ENCODE assay signal across 30 mouse cellular contexts in the genomic region with DNA sequence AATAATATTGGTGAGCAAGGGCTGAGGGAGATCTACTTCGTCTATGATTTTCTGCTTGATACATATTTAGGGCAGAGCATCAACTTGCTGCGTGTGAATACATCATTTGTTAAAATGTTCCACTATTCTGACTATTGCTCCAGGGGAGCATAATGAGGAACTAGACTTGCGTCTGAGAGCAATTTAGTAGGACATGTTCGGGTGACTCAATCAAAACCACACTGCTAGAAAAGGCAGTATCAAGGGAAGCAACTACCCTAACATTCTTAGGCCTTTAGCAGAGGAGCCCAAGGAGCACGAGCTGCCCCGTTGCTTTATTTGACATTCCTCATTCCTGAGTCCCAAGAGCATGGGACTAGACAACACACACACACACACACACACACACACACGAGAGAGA. TPM values are rescaled to one million over a fixed set of nuclear protein-coding genes. Genes with fewer than 3 reads are reported as not detected.
DNase-seq lines count a peak whose midpoint lies in the region; TF ChIP-seq lines count a peak whose summit lies in the region.
"Had no signal": no experiment of that assay in that cellular context is flagged by ENCODE, and none has a peak within 500 bp of the region (broad histone marks: within the 10 kb centered on the region; RNA-seq: fewer than 3 reads in every experiment).

No protein-coding gene starts in this region.

- no peak for TF ChIP-seq CTCF in spleen, adult 2 months (IDR thresholded peaks at IDR 0.05; ENCODE audit: extremely low read depth, insufficient read depth, insufficient read length, insufficient replicate concordance)
- TF ChIP-seq CTCF in bone marrow macrophage, adult 2 months (IDR thresholded peaks at IDR 0.05; ENCODE audit: low read depth, low read length) = no peak

- peaks cover 16% of the 10 kb centered on the region for H3K36me3 ChIP-seq in spleen, adult 2 months (ENCODE audit: control insufficient read depth, insufficient read depth, low read length)
- no peaks in the 10 kb centered on the region; the same call in 1 of the 2 replicates for H3K36me3 ChIP-seq in macrophage (ENCODE audit: inconsistent target)
- H3K36me3 ChIP-seq in splenic B cell, adult 2 months (ENCODE audit: control insufficient read depth, insufficient read depth, low read length, poor library complexity, severe bottlenecking) = peaks cover 17% of the 10 kb centered on the region; the same call in 1 of the 2 replicates
- H3K36me3 ChIP-seq: embryonic facial prominence, embryonic 10.5 days; embryonic facial prominence, embryonic 15.5 days; forebrain, embryonic 15.5 days; heart, embryonic 10.5 days; heart, embryonic 15.5 days; hindbrain, embryonic 12.5 days; intestine, embryonic 15.5 days; limb, embryonic 12.5 days had no signal

- peak overlapping the region; percentile 47; the same call in 1 of the 2 replicates for H3K27ac ChIP-seq in spleen, adult 2 months (ENCODE audit: insufficient read depth, low read length)
- H3K27ac ChIP-seq in bone marrow macrophage, adult 2 months (ENCODE audit: insufficient read depth, low read depth, low read length) = peak overlapping the region; percentile 50
- peak overlapping the region; percentile 54 for H3K27ac ChIP-seq in macrophage
- H3K27ac ChIP-seq: embryonic facial prominence, embryonic 10.5 days; embryonic facial prominence, embryonic 15.5 days; forebrain, embryonic 15.5 days; gastrocnemius, adult 2 months; heart, embryonic 10.5 days; heart, embryonic 15.5 days; hindbrain, embryonic 12.5 days; hindbrain, postnatal 0 days; intestine, embryonic 15.5 days; kidney, postnatal 0 days; limb, embryonic 12.5 days had no signal

- no peaks in the 10 kb centered on the region for H3K27me3 ChIP-seq in spleen, adult 2 months (ENCODE audit: control insufficient read depth, insufficient read depth, low read length)
- H3K27me3 ChIP-seq in splenic B cell, adult 2 months (ENCODE audit: control insufficient read depth, insufficient read depth, low read length, poor library complexity, severe bottlenecking) = no peaks in the 10 kb centered on the region
- H3K27me3 ChIP-seq: CH12.LX; embryonic facial prominence, embryonic 15.5 days; forebrain, embryonic 15.5 days; heart, embryonic 15.5 days; hindbrain, embryonic 12.5 days; intestine, embryonic 15.5 days; limb, embryonic 12.5 days had no signal

- 43% methylated on average over 7 of the region's 7 CpGs for WGBS in spleen, adult 2 months
- 9% methylated on average over 5 of the region's 7 CpGs for WGBS in macrophage (ENCODE audit: missing documents)

- H3K4me1 ChIP-seq in spleen, adult 2 months (ENCODE audit: control insufficient read depth, insufficient read depth, insufficient read length) = peaks cover 7% of the 10 kb centered on the region; the same call in 1 of the 2 replicates
- peaks cover 42% of the 10 kb centered on the region for H3K4me1 ChIP-seq in bone marrow macrophage, adult 2 months (ENCODE audit: control insufficient read depth, insufficient read depth, low read length)
- H3K4me1 ChIP-seq: embryonic facial prominence, embryonic 10.5 days; embryonic facial prominence, embryonic 15.5 days; forebrain, embryonic 15.5 days; heart, embryonic 10.5 days; heart, embryonic 15.5 days; hindbrain, embryonic 12.5 days; intestine, embryonic 15.5 days; limb, embryonic 12.5 days had no signal

- peaks cover 7% of the 10 kb centered on the region; the same call in 1 of the 2 replicates for H3K79me2 ChIP-seq in macrophage (ENCODE audit: inconsistent target)

- H3K4me3 ChIP-seq in spleen, adult 2 months (ENCODE audit: extremely low read depth, insufficient read depth, insufficient read length) = no peak overlapping the region
- H3K4me3 ChIP-seq in bone marrow macrophage, adult 2 months (ENCODE audit: insufficient read depth, low read length) = no peak overlapping the region
- no peak overlapping the region for H3K4me3 ChIP-seq in macrophage (ENCODE audit: inconsistent target)
- H3K4me3 ChIP-seq: embryonic facial prominence, embryonic 10.5 days; embryonic facial prominence, embryonic 15.5 days; forebrain, embryonic 15.5 days; gastrocnemius, adult 2 months; heart, embryonic 10.5 days; heart, embryonic 15.5 days; hindbrain, embryonic 12.5 days; intestine, embryonic 15.5 days; limb, embryonic 12.5 days had no signal

- no peak for TF ChIP-seq POLR2A in spleen, adult 2 months (IDR thresholded peaks at IDR 0.05; ENCODE audit: low read depth, low read length)
- no peak for TF ChIP-seq POLR2A in bone marrow macrophage, adult 2 months (IDR thresholded peaks at IDR 0.05; ENCODE audit: borderline replicate concordance, low read depth, low read length)

- DNase-seq in spleen, adult 2 months (ENCODE audit: low read depth in 1 of 2, low spot score in 2 of 2) = no peak
- DNase-seq in spleen, adult 18-20 months = no peak
- peak; percentile 71 for DNase-seq in splenic B cell, adult 2 months (ENCODE audit: low read depth, low spot score)
- DNase-seq in left cerebral cortex, adult 18-20 months (ENCODE audit: low spot score in 2 of 2) = no peak
- DNase-seq in cerebellum, adult 9-11 months = no peak
- DNase-seq in layer of hippocampus, adult 8-10 months (ENCODE audit: low spot score in 2 of 2) = no peak
- DNase-seq: adrenal gland, postnatal 10 days; cerebellum, adult 18-20 months; cerebellum, postnatal 14 days; gastrocnemius, adult 2 months; kidney, adult 2 months; kidney, postnatal 4 days; layer of hippocampus, postnatal 36 days; lung, postnatal 10 days; midbrain, embryonic 14.5 days; thymus, postnatal 14 days had no signal

RNA-seq across cellular contexts. Expression of a gene that starts 13.4 kb away (rescaled TPM):
- polyA plus RNA-seq in spleen, adult 2 months (2012; rRNA removed) = 6.2 and 7.2 TPM in 2 replicates
- 208 and 228 TPM in 2 replicates for polyA plus RNA-seq in bone marrow macrophage, adult 2 months (2012; ENCODE audit: insufficient read depth, insufficient read length, missing spikeins)
- total RNA-seq in macrophage (2018; cell fraction: chromatin; rRNA removed) = 100 to 1,000 TPM in 13 of 26 experiments, 10 to 100 TPM in 13; 12.3 to 386 (median 98.8) TPM
- total RNA-seq in macrophage (2018; cell fraction: cytosol; rRNA removed) = 10 to 100 TPM; 15.9 to 40.3 (median 28.5) TPM
- 100 to 1,000 TPM in 9 of 26 experiments, 10 to 100 TPM in 17; 32.8 to 249 (median 83.5) TPM for total RNA-seq in macrophage (2018; cell fraction: nucleus; rRNA removed)
- polyA plus RNA-seq in macrophage (2018) = 23.6 to 56.7 TPM (median 42.1 TPM) in 3 replicates
- not detected for total RNA-seq in left cerebral cortex, adult 18-20 months (2021)
- under 1 TPM in 2 of 4 experiments, not detected in 2; 0.25 to 0.36 TPM for total RNA-seq in layer of hippocampus, adult 8-10 months (2022)
- total RNA-seq: hindbrain, postnatal 0 days; layer of hippocampus, postnatal 36 days; left cerebral cortex, postnatal 25 days had no signal
- polyA plus RNA-seq: embryonic facial prominence, embryonic 10.5 days had no signal

RNA-seq across cellular contexts. Expression of a gene that starts 19.6 kb away (rescaled TPM):
- polyA plus RNA-seq in spleen, adult 2 months (2012; rRNA removed) = 3.2 and 5.7 TPM in 2 replicates
- 20.3 and 23.1 TPM in 2 replicates for polyA plus RNA-seq in bone marrow macrophage, adult 2 months (2012; ENCODE audit: insufficient read depth, insufficient read length, missing spikeins)
- 10 to 100 TPM; 43.2 to 81.1 (median 59.7) TPM for total RNA-seq in macrophage (2018; cell fraction: chromatin; rRNA removed)
- 10 to 100 TPM in 20 of 26 experiments, 1 to 10 TPM in 6; 8.5 to 13.7 (median 11.1) TPM for total RNA-seq in macrophage (2018; cell fraction: cytosol; rRNA removed)
- total RNA-seq in macrophage (2018; cell fraction: nucleus; rRNA removed) = 10 to 100 TPM; 16.5 to 54.6 (median 32.7) TPM
- 8.8 to 16.9 TPM (median 12.0 TPM) in 3 replicates for polyA plus RNA-seq in macrophage (2018)
- 10 to 100 TPM; 21.1 to 22.3 TPM for total RNA-seq in left cerebral cortex, adult 18-20 months (2021)
- total RNA-seq in layer of hippocampus, adult 8-10 months (2022) = 10 to 100 TPM; 21.4 to 25.5 (median 23.4) TPM
